Mouse (Mus musculus) liver, embryonic 13.5 days (tissue): ENCODE results near the gene Acin1. TPM values are rescaled to one million over a fixed set of nuclear protein-coding genes. Genes with fewer than 3 reads are reported as not detected.

ENCODE experiments used
- microRNA counts: library from miRNA; unstranded; fragments of <30 nt; microRNA quantifications from one replicate; lab custom pipeline; 2016
- microRNA-seq: library from miRNA; unstranded; fragments of <30 nt; microRNA quantifications from one replicate; pipeline ENCODE4, GENCODE M21; 2016
- polyA plus RNA-seq: library from polyadenylated mRNA; unstranded; fragments of >200 nt; fragmentation: Nextera tagmentation; extraction: Ambion mirVana; gene quantifications from 2 replicates; pipeline ENCODE4 v1.2.1, GENCODE M21; 2015

The Acin1 gene
- polyA plus RNA-seq, 1 experiment from 2014 or later = 62.5 TPM

MicroRNA genes within 50 kb of the gene (microRNA counts, 519-probe panel; counts per million panel counts)
- 114 counts per million for microRNA mmu-miR-686 (lab: Ali Mortazavi, UCI)

Small RNA genes within 50 kb of the gene (microRNA-seq; reads per million reads assigned to microRNA genes)
- gene Mir686 (not detected), gene Mir6948 (not detected)

Other genes with a start within 250 kb of the Acin1 start
- 18.4 and 21.2 TPM in 2 replicates for gene Lrp10, start 222.8 kb downstream of the Acin1 start, polyA plus RNA-seq
- 0.06 and 0.12 TPM in 2 replicates for gene Rem2, start 210.8 kb downstream of the Acin1 start, polyA plus RNA-seq
- gene Prmt5, start 169.4 kb downstream of the Acin1 start, polyA plus RNA-seq = 41.6 and 48.9 TPM in 2 replicates
- 45.6 and 47.5 TPM in 2 replicates for gene Haus4, start 132.3 kb downstream of the Acin1 start, polyA plus RNA-seq
- gene Ajuba, start 109.4 kb downstream of the Acin1 start, polyA plus RNA-seq = 3.9 and 4.4 TPM in 2 replicates
- gene 4931414P19Rik, start 80.9 kb downstream of the Acin1 start, polyA plus RNA-seq = 2.7 and 3.0 TPM in 2 replicates
- gene Psmb5, start 68.9 kb downstream of the Acin1 start, polyA plus RNA-seq = 262 and 266 TPM in 2 replicates
- not detected in 2 replicates for gene Psmb11, start 65.5 kb downstream of the Acin1 start, polyA plus RNA-seq
- gene Gm17606, start 46.0 kb downstream of the Acin1 start, polyA plus RNA-seq = not detected in 2 replicates
- gene Cdh24, start 45.6 kb downstream of the Acin1 start, polyA plus RNA-seq = 0.25 and 0.38 TPM in 2 replicates
- gene 1700123O20Rik, start 715 bp downstream of the Acin1 start, polyA plus RNA-seq = 46.3 and 51.6 TPM in 2 replicates
- gene Gm29776, start 11.9 kb upstream of the Acin1 start, polyA plus RNA-seq = 0.03 and 0.05 TPM in 2 replicates
- gene Cebpe, start 25.2 kb upstream of the Acin1 start, polyA plus RNA-seq = 3.4 and 3.5 TPM in 2 replicates
- 2.1 and 3.6 TPM in 2 replicates for gene Slc7a8, start 95.0 kb upstream of the Acin1 start, polyA plus RNA-seq
- not detected in 2 replicates for gene Rnf212b, start 127.2 kb upstream of the Acin1 start, polyA plus RNA-seq
- gene Homez, start 184.0 kb upstream of the Acin1 start, polyA plus RNA-seq = 2.2 TPM in 2 replicates
- 0.41 and 0.50 TPM in 2 replicates for gene Ppp1r3e, start 190.6 kb upstream of the Acin1 start, polyA plus RNA-seq
- 0.57 and 0.62 TPM in 2 replicates for gene Bcl2l2, start 196.4 kb upstream of the Acin1 start, polyA plus RNA-seq
- gene Gm20521, start 196.5 kb upstream of the Acin1 start, polyA plus RNA-seq = 0.09 TPM in 1 of 2 replicates, not detected in the other
- gene Pabpn1, start 205.6 kb upstream of the Acin1 start, polyA plus RNA-seq = 53.9 and 59.1 TPM in 2 replicates
- 2.0 and 2.1 TPM in 2 replicates for gene Slc22a17, start 226.2 kb upstream of the Acin1 start, polyA plus RNA-seq
- 0.71 TPM in 2 replicates for gene Efs, start 239.2 kb upstream of the Acin1 start, polyA plus RNA-seq
- not detected in 2 replicates for gene Il25, start 245.8 kb upstream of the Acin1 start, polyA plus RNA-seq
- 0.20 TPM in 1 of 2 replicates, not detected in the other for gene Cmtm5, start 249.3 kb upstream of the Acin1 start, polyA plus RNA-seq